Mouse (Mus musculus): ENCODE results near the gene Taldo1. TPM values are rescaled to one million over a fixed set of nuclear protein-coding genes. Genes with fewer than 3 reads are reported as not detected.
A peak's percentile ranks its signal among the peaks of the same experiment; 100 is the strongest.

Gene Taldo1
- polyA plus RNA-seq, 1 experiment from 2014 or later = 384 TPM

- H3K4me1 ChIP-seq (replicated peaks; ENCODE audit: control insufficient read depth, insufficient read depth, low read length) = peaks cover 24% of the 10 kb centered on the region
- peak within 1 kb of the TSS; percentile 81 for H3K9ac ChIP-seq (ENCODE audit: low read length)
- no peaks in the 10 kb centered on the region for H3K9me3 ChIP-seq (ENCODE audit: control insufficient read depth, low read length)
- peak; percentile 77 for ATAC-seq (replicated peaks; ENCODE audit: low FRiP score)
- DNase-seq (ENCODE audit: low spot score) = peak; percentile 91
- 6% methylated on average over 53 of the region's 53 CpGs for WGBS
- peak within 1 kb of the TSS; percentile 37; the same call in 1 of the 2 replicates for H3K27ac ChIP-seq (ENCODE audit: low read depth, low read length)
- peak within 1 kb of the TSS; percentile 96 for H3K4me2 ChIP-seq (ENCODE audit: low read depth, low read length, severe bottlenecking)
- no peaks in the 10 kb centered on the region; the same call in 1 of the 2 replicates for H3K27me3 ChIP-seq (ENCODE audit: control insufficient read depth, insufficient read depth, low read length)
- peaks cover 2% of the 10 kb centered on the region; the same call in 1 of the 2 replicates for H3K36me3 ChIP-seq (ENCODE audit: control insufficient read depth, insufficient read depth, low read length)
- peak within 1 kb of the TSS; percentile 58 for H3K4me3 ChIP-seq (ENCODE audit: low read depth, low read length)
These were observed 45.5 kb downstream of the Taldo1 start, which contains the start of gene Slc25a22 for GRCm38 (mm10) chr7:141437178-141438120. Gene Slc25a22, minus strand, starts transcription at chr7:141437892.

DNA sequence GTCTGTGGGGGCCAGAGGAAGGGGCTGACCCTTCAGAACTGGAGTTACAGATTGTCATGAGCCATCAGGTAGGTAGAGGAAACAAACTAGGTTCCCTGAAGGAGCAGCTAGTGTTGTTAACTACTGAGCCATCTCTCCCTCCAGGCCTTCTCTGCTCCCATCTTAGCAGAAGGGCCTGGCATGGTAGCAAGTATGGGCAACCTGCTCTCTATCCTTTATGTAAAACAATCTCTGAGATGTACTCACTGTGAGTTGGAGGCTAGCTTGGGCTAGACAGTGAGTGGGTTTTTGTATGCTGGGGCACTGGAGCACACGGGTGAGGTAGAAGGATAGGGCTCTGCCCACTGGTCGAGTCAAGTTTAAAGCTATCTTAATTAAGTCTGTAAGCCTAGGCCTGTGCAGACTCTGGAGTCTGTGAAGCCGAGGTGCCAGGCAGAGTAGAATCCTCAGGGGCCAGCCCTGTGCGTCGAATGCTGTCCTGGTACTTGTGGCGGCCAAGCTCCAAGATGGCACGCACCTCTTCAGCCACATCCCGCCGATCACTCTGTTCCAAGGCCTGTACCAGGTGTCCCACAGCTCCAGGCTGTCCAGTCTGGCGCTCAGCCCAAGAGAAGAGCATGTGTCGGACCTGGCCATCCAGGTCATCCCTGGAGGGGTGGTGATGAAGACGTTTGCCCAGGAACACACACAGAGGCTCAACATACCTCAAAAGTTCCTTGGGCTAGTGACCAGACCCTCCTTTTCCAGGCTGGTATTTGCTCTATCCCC lies 46.4 kb downstream of the Taldo1 start:
- Histone ChIP-seq H3K27me3 (ENCODE audit: control insufficient read depth, insufficient read depth, low read length) (no peaks in the 10 kb centered on the region; the same call in 1 of the 2 replicates), H3K27ac (ENCODE audit: low read depth, low read length) (no peak overlapping the region), H3K36me3 (ENCODE audit: control insufficient read depth, insufficient read depth, low read length) (peaks cover 2% of the 10 kb centered on the region; the same call in 1 of the 2 replicates), H3K4me1 (replicated peaks; ENCODE audit: control insufficient read depth, insufficient read depth, low read length) (peaks cover 33% of the 10 kb centered on the region), H3K4me3 (ENCODE audit: low read depth, low read length) (no peak overlapping the region), H3K9ac (ENCODE audit: low read length) (no peak overlapping the region; the same call in 1 of the 2 replicates), H3K4me2 (ENCODE audit: low read depth, low read length, severe bottlenecking) (no peak overlapping the region), H3K9me3 (ENCODE audit: control insufficient read depth, low read length) (no peaks in the 10 kb centered on the region)
- WGBS = 89% methylated on average over 12 of the region's 12 CpGs
- ATAC-seq (replicated peaks; ENCODE audit: low FRiP score) (no peak), DNase-seq (ENCODE audit: low spot score) (no peak)

DNA sequence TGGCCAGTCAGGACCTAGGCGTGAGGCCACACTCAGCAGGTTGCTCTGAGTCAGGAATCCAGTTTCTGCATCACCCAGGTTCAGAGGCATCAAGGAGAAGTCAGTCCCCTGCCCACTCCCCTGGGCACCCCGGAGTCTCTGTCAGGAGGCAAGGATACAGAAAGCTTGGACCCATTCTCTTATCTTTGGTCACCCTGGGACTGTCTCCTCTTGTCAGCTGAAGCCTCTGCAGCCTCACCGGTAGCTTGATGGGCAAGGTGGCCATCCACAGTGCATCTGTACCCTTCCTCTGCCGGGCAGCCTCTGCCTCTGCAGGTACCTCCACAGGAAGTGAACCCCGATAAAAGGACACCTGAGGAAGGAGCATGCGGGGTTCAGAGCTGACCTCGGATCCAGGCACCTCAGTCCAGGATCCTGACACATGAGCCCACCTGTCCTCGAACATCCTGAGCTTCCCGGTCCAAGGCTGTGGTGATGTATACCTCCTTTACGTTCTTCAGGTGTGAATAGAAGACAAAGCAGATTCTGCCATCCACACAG lies 47.2 kb downstream of the Taldo1 start:
- no peak overlapping the region for H3K4me2 ChIP-seq (ENCODE audit: low read depth, low read length, severe bottlenecking)
- ATAC-seq (replicated peaks; ENCODE audit: low FRiP score) = no peak
- H3K9ac ChIP-seq (ENCODE audit: low read length) = no peak overlapping the region
- peaks cover 35% of the 10 kb centered on the region for H3K4me1 ChIP-seq (replicated peaks; ENCODE audit: control insufficient read depth, insufficient read depth, low read length)
- 95% methylated on average over 10 of the region's 10 CpGs for WGBS
- no peak overlapping the region for H3K27ac ChIP-seq (ENCODE audit: low read depth, low read length)
- no peaks in the 10 kb centered on the region for H3K9me3 ChIP-seq (ENCODE audit: control insufficient read depth, low read length)
- no peak for DNase-seq (ENCODE audit: low spot score)
- H3K27me3 ChIP-seq (ENCODE audit: control insufficient read depth, insufficient read depth, low read length) = no peaks in the 10 kb centered on the region; the same call in 1 of the 2 replicates
- no peak overlapping the region for H3K4me3 ChIP-seq (ENCODE audit: low read depth, low read length)
- peaks cover 2% of the 10 kb centered on the region; the same call in 1 of the 2 replicates for H3K36me3 ChIP-seq (ENCODE audit: control insufficient read depth, insufficient read depth, low read length)

GRCm38 (mm10) chr7:141439811-141440210 lies 47.8 kb downstream of the Taldo1 start:
- WGBS = 97% methylated on average over 11 of the region's 11 CpGs
- no peak overlapping the region for H3K27ac ChIP-seq (ENCODE audit: low read depth, low read length)
- no peak overlapping the region for H3K4me3 ChIP-seq (ENCODE audit: low read depth, low read length)
- ATAC-seq (replicated peaks; ENCODE audit: low FRiP score) (no peak), DNase-seq (ENCODE audit: low spot score) (no peak)
- H3K36me3 ChIP-seq (ENCODE audit: control insufficient read depth, insufficient read depth, low read length) = peaks cover 2% of the 10 kb centered on the region; the same call in 1 of the 2 replicates
- no peaks in the 10 kb centered on the region; the same call in 1 of the 2 replicates for H3K27me3 ChIP-seq (ENCODE audit: control insufficient read depth, insufficient read depth, low read length)
- no peaks in the 10 kb centered on the region for H3K9me3 ChIP-seq (ENCODE audit: control insufficient read depth, low read length)
- H3K9ac ChIP-seq (ENCODE audit: low read length) = no peak overlapping the region
- H3K4me2 ChIP-seq (ENCODE audit: low read depth, low read length, severe bottlenecking) = no peak overlapping the region
- H3K4me1 ChIP-seq (replicated peaks; ENCODE audit: control insufficient read depth, insufficient read depth, low read length) = peaks cover 29% of the 10 kb centered on the region

GRCm38 (mm10) chr7:141440613-141441012 lies 48.6 kb downstream of the Taldo1 start:
- peaks cover 2% of the 10 kb centered on the region; the same call in 1 of the 2 replicates for H3K36me3 ChIP-seq (ENCODE audit: control insufficient read depth, insufficient read depth, low read length)
- WGBS = 42% methylated on average over 6 of the region's 6 CpGs
- no peaks in the 10 kb centered on the region; the same call in 1 of the 2 replicates for H3K27me3 ChIP-seq (ENCODE audit: control insufficient read depth, insufficient read depth, low read length)
- no peak overlapping the region for H3K9ac ChIP-seq (ENCODE audit: low read length)
- DNase-seq (ENCODE audit: low spot score) (no peak), ATAC-seq (replicated peaks; ENCODE audit: low FRiP score) (no peak)
- H3K4me3 ChIP-seq (ENCODE audit: low read depth, low read length) = no peak overlapping the region
- no peaks in the 10 kb centered on the region for H3K9me3 ChIP-seq (ENCODE audit: control insufficient read depth, low read length)
- H3K27ac ChIP-seq (ENCODE audit: low read depth, low read length) = no peak overlapping the region
- no peak overlapping the region for H3K4me2 ChIP-seq (ENCODE audit: low read depth, low read length, severe bottlenecking)
- H3K4me1 ChIP-seq (replicated peaks; ENCODE audit: control insufficient read depth, insufficient read depth, low read length) = peaks cover 23% of the 10 kb centered on the region

GRCm38 (mm10) chr7:141441460-141441859 lies 49.5 kb downstream of the Taldo1 start:
- Histone ChIP-seq H3K9ac (ENCODE audit: low read length) (no peak overlapping the region; the same call in 1 of the 2 replicates), H3K4me1 (replicated peaks; ENCODE audit: control insufficient read depth, insufficient read depth, low read length) (peaks cover 21% of the 10 kb centered on the region), H3K27ac (ENCODE audit: low read depth, low read length) (no peak overlapping the region), H3K36me3 (ENCODE audit: control insufficient read depth, insufficient read depth, low read length) (peaks cover 2% of the 10 kb centered on the region; the same call in 1 of the 2 replicates), H3K9me3 (ENCODE audit: control insufficient read depth, low read length) (no peaks in the 10 kb centered on the region), H3K4me2 (ENCODE audit: low read depth, low read length, severe bottlenecking) (no peak overlapping the region), H3K27me3 (ENCODE audit: control insufficient read depth, insufficient read depth, low read length) (no peaks in the 10 kb centered on the region; the same call in 1 of the 2 replicates), H3K4me3 (ENCODE audit: low read depth, low read length) (no peak overlapping the region)
- WGBS = 96% methylated on average over 9 of the region's 9 CpGs
- peak; percentile 51 for DNase-seq (ENCODE audit: low spot score)
- no peak for ATAC-seq (replicated peaks; ENCODE audit: low FRiP score)

DNA sequence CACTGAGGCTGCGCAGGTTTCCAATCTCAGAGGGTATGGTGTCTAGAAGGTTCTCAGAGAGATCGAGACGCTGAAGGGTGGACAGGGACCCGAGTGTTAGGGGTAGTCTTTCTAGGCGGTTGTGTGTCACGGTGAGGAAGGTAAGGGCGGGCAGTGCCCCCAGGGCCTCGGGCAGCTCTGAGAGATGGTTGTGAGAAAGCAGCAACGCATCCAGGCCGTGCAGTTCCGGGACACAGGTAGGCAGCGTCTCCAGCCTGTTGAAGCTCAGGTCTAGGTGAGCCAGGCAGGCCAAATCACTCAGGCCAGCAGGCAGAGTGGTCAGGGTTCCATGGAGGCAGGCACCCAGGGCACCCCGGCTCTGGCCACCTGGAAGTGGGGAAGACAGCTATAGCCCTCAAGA lies 50.2 kb downstream of the Taldo1 start:
- peak overlapping the region; percentile 40 for H3K4me3 ChIP-seq (ENCODE audit: low read depth, low read length)

More for the DNA sequence above, 50.2 kb downstream of the Taldo1 start:
- H3K36me3 ChIP-seq (ENCODE audit: control insufficient read depth, insufficient read depth, low read length) = peaks cover 2% of the 10 kb centered on the region; the same call in 1 of the 2 replicates
- no peak overlapping the region for H3K27ac ChIP-seq (ENCODE audit: low read depth, low read length)
- H3K27me3 ChIP-seq (ENCODE audit: control insufficient read depth, insufficient read depth, low read length) = no peaks in the 10 kb centered on the region; the same call in 1 of the 2 replicates
- H3K4me1 ChIP-seq (replicated peaks; ENCODE audit: control insufficient read depth, insufficient read depth, low read length) = peaks cover 15% of the 10 kb centered on the region
- DNase-seq (ENCODE audit: low spot score) (no peak), ATAC-seq (replicated peaks; ENCODE audit: low FRiP score) (no peak)
- H3K9me3 ChIP-seq (ENCODE audit: control insufficient read depth, low read length) = no peaks in the 10 kb centered on the region
- H3K4me2 ChIP-seq (ENCODE audit: low read depth, low read length, severe bottlenecking) = peak overlapping the region; percentile 80
- peak overlapping the region; percentile 71 for H3K9ac ChIP-seq (ENCODE audit: low read length)
- 93% methylated on average over 13 of the region's 13 CpGs for WGBS

Data from forebrain, embryonic 11.5 days (tissue).